Mouse (Mus musculus) embryonic facial prominence, embryonic 15.5 days (tissue): ENCODE measurements around the gene Copb2. TPM values are rescaled to one million over a fixed set of nuclear protein-coding genes. Genes with fewer than 3 reads are reported as not detected.

ENCODE experiments used
- polyA plus RNA-seq: library from polyadenylated mRNA; unstranded; fragments of >200 nt; fragmentation: Nextera tagmentation; extraction: Ambion mirVana; gene quantifications from 2 replicates; pipeline ENCODE4 v1.2.1, GENCODE M21; 2015

The Copb2 gene
- polyA plus RNA-seq, 1 experiment from 2014 or later: 182 TPM

Other genes starting within 250 kb of the Copb2 start
- 34.1 and 44.5 TPM in 2 replicates for gene Rbp1, start 140.8 kb upstream of the Copb2 start, polyA plus RNA-seq
- gene Rbp2, start 77.6 kb upstream of the Copb2 start, polyA plus RNA-seq: 17.8 and 21.4 TPM in 2 replicates
- gene Mrps22, start 37.9 kb downstream of the Copb2 start, polyA plus RNA-seq: 47.5 and 49.3 TPM in 2 replicates